Mouse (Mus musculus): ENCODE measurements around the gene Banf2. TPM values are rescaled to one million over a fixed set of nuclear protein-coding genes. Genes with fewer than 3 reads are reported as not detected.

Gene Banf2
- polyA plus RNA-seq (2012; rRNA removed): not detected in 2 replicates

DNA sequence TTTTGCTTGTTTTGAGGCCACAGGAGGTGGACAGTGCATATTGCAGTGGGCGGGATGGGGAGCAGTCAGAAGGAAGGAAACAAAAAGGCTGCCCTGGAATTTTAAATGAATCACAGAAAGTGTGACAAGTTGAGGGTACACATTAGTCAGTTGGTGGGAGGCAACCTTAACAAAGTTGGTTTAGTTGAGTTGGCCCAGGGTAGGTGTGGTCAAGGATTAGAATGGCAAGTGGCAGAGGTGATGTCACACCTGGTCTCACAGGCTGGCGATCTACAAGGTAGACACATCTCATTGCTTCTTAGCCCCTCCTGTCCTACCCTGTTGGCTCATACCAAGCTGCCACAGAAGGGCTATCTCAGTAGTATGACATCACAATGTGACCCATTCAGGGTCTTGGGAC, at the start of gene Banf2:
TSS of gene Banf2 (plus strand) at position 396 of the 400 bp plus-strand sequence.

GRCm38 (mm10) chr2:144011080-144011551, 21.7 kb upstream of the Banf2 start, which contains the start of gene Rrbp1:
TSS of gene Rrbp1 (minus strand) at chr2:144011263.

Other genes with a start within 250 kb of the Banf2 start
- gene Bfsp1, start 169.9 kb upstream of the Banf2 start, polyA plus RNA-seq (2012; rRNA removed): 0.13 and 0.14 TPM in 2 replicates
- gene Dstn, start 117.7 kb upstream of the Banf2 start, polyA plus RNA-seq (2012; rRNA removed): 54.7 and 57.0 TPM in 2 replicates
- 171 and 215 TPM in 2 replicates for gene Rrbp1, start 21.8 kb upstream of the Banf2 start, polyA plus RNA-seq (2012; rRNA removed)
- gene Mgme1, start 237.6 kb downstream of the Banf2 start, polyA plus RNA-seq (2012; rRNA removed): 4.3 and 4.6 TPM in 2 replicates
- 65.8 and 74.3 TPM in 2 replicates for gene Snx5, start 237.8 kb downstream of the Banf2 start, polyA plus RNA-seq (2012; rRNA removed)